Mouse (Mus musculus): ENCODE data around the gene Ang2. TPM values are rescaled to one million over a fixed set of nuclear protein-coding genes. Genes with fewer than 3 reads are reported as not detected.

Ang2 gene
- polyA plus RNA-seq, 1 experiment = not detected

DNA sequence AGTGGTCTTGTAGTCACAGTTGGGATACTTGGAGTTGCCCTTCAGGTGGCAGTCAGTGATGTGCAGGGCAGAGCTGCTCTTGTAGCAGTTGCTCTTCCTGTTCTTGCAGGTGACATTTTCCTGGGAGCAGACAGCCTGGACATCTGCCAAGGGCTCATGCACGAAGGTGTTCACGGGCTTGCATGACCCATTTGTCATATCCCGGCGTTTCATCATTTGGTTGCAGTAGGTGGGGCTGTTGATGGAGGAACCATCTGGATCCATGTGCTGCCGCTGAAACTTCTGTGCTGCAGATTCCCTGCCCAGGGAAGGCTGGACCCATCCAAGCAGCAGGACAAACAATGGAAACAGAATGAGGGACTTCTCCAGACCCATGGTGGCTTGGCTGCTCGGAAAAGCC, 53.4 kb downstream of the Ang2 start:
- no peaks in the 10 kb centered on the region for H3K27me3 ChIP-seq (ENCODE audit: control insufficient read depth, insufficient read depth, low read length)
- H3K27ac ChIP-seq (ENCODE audit: insufficient read depth, low read length) = no peak overlapping the region
- no peak overlapping the region for H3K4me3 ChIP-seq (replicated peaks; ENCODE audit: insufficient read depth, low read depth, low read length)
- peak; percentile 15 to 17 for DNase-seq
- H3K4me1 ChIP-seq (ENCODE audit: control insufficient read depth, insufficient read depth, low read length) = no peaks in the 10 kb centered on the region
- 42% methylated on average over 6 of the region's 6 CpGs for WGBS
- TF ChIP-seq POLR2A (IDR thresholded peaks at IDR 0.05; ENCODE audit: borderline replicate concordance, insufficient read depth, low read length) = no peak
- no peak for TF ChIP-seq CTCF (IDR thresholded peaks at IDR 0.05; ENCODE audit: borderline replicate concordance, insufficient read depth, low read depth, low read length)

Other genes with a start within 250 kb of the Ang2 start
- 0.98 and 1.0 TPM in 2 replicates for gene Pnp2, start 243.2 kb downstream of the Ang2 start, polyA plus RNA-seq (2012; rRNA removed)
- gene Rnase10, start 191.4 kb downstream of the Ang2 start, polyA plus RNA-seq (2012; rRNA removed) = not detected in 2 replicates
- gene Rnase9, start 157.3 kb downstream of the Ang2 start, polyA plus RNA-seq (2012; rRNA removed) = not detected in 2 replicates
- gene Rnase11, start 149.0 kb downstream of the Ang2 start, polyA plus RNA-seq (2012; rRNA removed) = not detected in 2 replicates
- not detected in 2 replicates for gene Rnase12, start 141.5 kb downstream of the Ang2 start, polyA plus RNA-seq (2012; rRNA removed)
- gene Olfr750, start 124.7 kb downstream of the Ang2 start, polyA plus RNA-seq (2012; rRNA removed) = not detected in 2 replicates
- 11.5 and 12.4 TPM in 2 replicates for gene Rnase4, start 108.1 kb downstream of the Ang2 start, polyA plus RNA-seq (2012; rRNA removed)
- gene Ang, start 108.0 kb downstream of the Ang2 start, polyA plus RNA-seq (2012; rRNA removed) = 2.9 TPM in 2 replicates
- not detected in 2 replicates for gene Eddm3b, start 84.7 kb downstream of the Ang2 start, polyA plus RNA-seq (2012; rRNA removed)
- gene Rnase6, start 75.2 kb downstream of the Ang2 start, polyA plus RNA-seq (2012; rRNA removed) = 0.61 and 0.81 TPM in 2 replicates
- gene Rnase1, start 52.4 kb downstream of the Ang2 start, polyA plus RNA-seq (2012; rRNA removed) = 3.3 and 4.1 TPM in 2 replicates
- gene Rnase2b, start 36.9 kb downstream of the Ang2 start, polyA plus RNA-seq (2012; rRNA removed) = not detected in 2 replicates
- gene Ear14, start 4.2 kb upstream of the Ang2 start, polyA plus RNA-seq (2012; rRNA removed) = not detected in 2 replicates
- gene Rnase2a, start 57.0 kb upstream of the Ang2 start, polyA plus RNA-seq (2012; rRNA removed) = not detected in 2 replicates
- gene Gm7247, start 162.6 kb upstream of the Ang2 start, polyA plus RNA-seq (2012; rRNA removed) = not detected in 2 replicates
- gene Vmn2r88, start 211.7 kb upstream of the Ang2 start, polyA plus RNA-seq (2012; rRNA removed) = not detected in 2 replicates

All from cerebellum, adult 2 months (tissue).